Mouse (Mus musculus) embryonic stem cell, embryonic (primary cell): ENCODE results near the gene Umad1.

Source experiments
- CTCF ChIA-PET, 4 experiments: fragments of 300-600 bp in 2 of 4; fragments of 350-600 bp in 2 of 4; sonication (Branson Sonifier 250); formaldehyde crosslinking; loops; one replicate each; lab custom pipeline; 2022; ENCODE audit warnings: inconsistent platforms in 2 of 4; lab: Charles Lee
- POLR2A ChIA-PET, 4 experiments: fragments of 300-600 bp in 2 of 4; fragments of 350-600 bp in 2 of 4; sonication (Branson Sonifier 250); formaldehyde crosslinking; loops; one replicate each; lab custom pipeline; 2022; ENCODE audit warnings: antibody characterized with exemption in 4 of 4, inconsistent platforms in 1 of 4; lab: Charles Lee

Gene Umad1

DNA sequence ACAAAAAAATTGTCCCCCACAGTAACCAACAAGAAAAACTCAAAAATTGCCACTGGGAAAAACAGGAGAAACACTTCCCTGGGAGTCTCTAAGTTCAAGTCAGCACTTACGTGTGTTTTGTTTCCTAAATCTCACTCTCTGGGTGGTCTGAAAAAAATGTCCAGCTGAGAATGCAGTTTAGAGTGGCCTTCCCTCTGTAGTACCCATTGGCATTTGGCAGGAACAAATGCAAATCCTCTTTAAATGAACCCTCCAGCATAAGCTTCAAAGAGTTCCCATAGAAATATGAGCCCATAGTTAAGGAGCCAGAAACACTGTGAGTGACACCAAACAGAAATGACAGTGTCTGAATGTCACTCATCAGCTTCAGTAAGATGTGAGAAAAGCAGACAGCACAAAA, 220.1 kb downstream of the Umad1 start:
- ChIA-PET POLR2A (no interaction called here), CTCF (no interaction called here)

DNA sequence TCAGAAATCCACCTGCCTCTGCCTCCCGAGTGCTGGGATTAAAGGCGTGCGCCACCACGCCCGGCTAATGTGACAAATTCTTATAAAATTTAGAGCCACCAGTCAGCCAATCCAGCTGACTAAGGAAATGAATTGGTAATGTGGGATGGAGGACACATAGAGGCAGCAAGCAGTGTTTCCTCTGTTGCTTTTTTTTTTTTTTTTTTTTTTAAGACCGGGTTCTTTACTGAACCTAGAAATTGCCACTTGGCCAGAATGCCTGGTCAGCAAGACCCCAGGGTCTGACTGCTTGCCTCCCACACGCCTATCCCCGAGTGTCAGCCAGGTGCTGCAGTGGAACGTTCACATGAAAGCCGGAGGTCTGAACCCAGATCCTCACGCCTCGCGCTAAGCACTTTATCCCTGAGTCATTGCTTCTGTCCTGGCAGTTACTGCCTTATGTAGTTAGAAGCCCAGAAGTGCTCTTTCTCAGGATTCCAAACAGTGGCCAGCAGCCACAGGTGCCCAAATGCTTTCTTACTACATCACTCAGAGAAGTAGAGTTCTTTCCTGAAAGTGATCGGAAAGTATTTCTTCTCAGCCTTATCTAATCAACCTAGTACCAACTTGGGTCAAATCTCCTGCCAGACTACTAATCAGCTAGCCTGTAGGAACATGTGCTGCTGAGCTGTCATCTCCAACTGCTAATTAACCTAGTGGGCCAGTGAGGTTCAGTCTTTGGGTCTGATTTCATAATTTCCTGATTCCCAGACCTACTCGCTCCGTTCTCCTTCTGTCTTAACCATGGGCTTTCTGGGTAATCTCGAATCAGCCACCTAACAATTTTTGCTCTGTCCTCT, 225.6 kb downstream of the Umad1 start:
- ChIA-PET CTCF (interaction anchor here in 1 of 4 experiments (1.0 kb wide), 1 partner anchor 209 kb away, joined by 3 read pairs; no protein-coding TSS in a partner anchor), POLR2A (interaction anchor here in 3 of 4 experiments (0.5 to 2.1 kb wide), 13 partner anchors 8 to 790 kb away, joined by 3 to 9 read pairs (median 3); partner anchors contain the start of gene Glcci1 (in 1 of the 3))

DNA sequence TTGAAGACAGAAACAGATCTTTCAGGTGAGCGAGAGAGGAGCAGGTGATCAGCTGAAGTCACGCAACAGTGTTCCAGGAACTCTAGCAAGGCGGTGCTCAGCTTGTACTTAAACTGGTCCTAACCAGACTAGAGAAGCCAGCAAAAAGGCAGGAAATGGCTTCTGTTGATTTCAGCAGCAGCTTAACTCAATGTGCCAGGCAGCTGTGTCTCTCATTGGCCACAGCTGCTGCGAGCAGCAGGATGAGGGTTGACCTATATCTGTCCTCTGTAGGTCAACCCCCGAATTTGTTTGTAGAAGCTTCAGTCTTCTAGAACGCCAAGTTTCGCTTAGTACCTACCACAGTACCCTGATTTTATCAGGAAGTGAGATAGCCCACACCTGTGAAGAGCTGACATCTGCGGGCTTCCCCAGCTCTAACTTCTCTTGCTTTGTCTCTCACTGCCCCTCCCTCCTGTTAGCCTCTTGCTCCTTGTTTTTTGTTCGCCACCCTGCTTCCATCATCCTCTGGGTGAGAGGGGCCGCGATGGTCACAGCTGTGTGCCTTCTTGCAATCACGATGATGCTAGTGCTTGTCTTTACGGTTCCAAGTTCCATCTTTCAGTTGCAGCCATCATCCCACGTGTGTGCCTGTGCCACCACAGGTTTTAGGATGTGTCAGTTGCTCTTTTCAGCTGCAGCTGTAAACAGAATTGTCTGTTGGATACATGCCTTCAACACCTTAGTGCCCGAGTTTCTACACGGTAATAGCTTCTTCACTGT, 226.5 kb downstream of the Umad1 start:
- CTCF ChIA-PET, result interaction anchor here in 1 of 4 experiments (1.0 kb wide), 1 partner anchor 210 kb away, joined by 3 read pairs; no protein-coding TSS in a partner anchor
- POLR2A ChIA-PET, result interaction anchor here in 3 of 4 experiments (0.6 to 2.1 kb wide), 17 partner anchors 9 to 791 kb away, joined by 3 to 9 read pairs (median 3); partner anchors contain the start of gene Glcci1 (in 1 of the 3)

- ChIA-PET CTCF (no interaction called here), POLR2A (interaction anchor here in 2 of 4 experiments (0.5 to 2.1 kb wide), 5 partner anchors 22 to 178 kb away, joined by 3 to 9 read pairs (median 4); no protein-coding TSS in a partner anchor)
These were observed 227.4 kb downstream of the Umad1 start for GRCm38 (mm10) chr6:8486391-8487043.

DNA sequence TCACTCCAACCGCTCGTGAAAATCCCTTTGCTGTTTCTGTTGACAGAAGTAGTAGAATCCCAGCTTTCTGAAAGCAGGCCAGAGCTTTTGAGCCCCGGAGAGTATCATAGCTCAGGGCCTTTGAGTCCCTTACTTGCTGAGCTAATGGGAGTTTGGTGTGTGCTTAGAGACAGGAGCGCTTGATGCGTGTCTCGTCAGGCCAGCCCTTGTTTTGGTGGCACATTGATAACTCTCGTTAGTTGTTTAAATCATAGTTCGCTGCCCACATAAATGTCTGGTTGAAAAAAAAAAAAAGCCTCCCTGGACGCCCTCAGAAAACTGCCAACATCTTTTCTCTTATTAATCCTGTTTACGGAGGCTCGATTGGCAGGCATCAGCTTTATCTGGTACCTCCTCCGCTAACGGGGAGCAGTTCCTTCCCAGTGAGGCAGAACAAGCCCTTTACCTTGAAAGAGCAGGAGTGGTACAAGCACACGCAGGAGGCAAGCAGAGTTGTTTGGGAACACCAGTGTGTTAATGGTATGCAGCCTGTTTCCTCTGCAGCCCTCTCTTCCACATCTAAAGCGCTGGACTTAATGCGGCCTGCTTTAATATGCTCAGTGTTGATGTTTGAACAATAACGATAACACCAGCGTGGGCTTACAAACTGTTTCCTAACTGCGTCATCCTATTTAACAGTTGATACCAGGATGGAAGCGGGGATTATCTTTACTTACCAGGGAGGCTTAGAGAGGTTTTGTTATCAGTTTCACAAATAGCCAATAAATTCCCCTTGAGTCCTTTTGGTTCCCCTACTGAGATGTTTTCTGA, 228.2 kb downstream of the Umad1 start:
- POLR2A ChIA-PET, result interaction anchor here in 2 of 4 experiments (0.5 to 1.3 kb wide), 3 partner anchors 21 to 230 kb away, joined by 4 to 6 read pairs (median 4); no protein-coding TSS in a partner anchor
- CTCF ChIA-PET, result no interaction called here

- ChIA-PET CTCF (no interaction called here), POLR2A (no interaction called here)
These were observed 229.2 kb downstream of the Umad1 start for GRCm38 (mm10) chr6:8488249-8488648.

GRCm38 (mm10) chr6:8489266-8489665, 230.2 kb downstream of the Umad1 start:
- POLR2A ChIA-PET, result no interaction called here
- CTCF ChIA-PET, result no interaction called here

- POLR2A ChIA-PET, result no interaction called here
- CTCF ChIA-PET, result no interaction called here
These were observed 231.0 kb downstream of the Umad1 start for GRCm38 (mm10) chr6:8489938-8490585.

GRCm38 (mm10) chr6:8492248-8492647, 233.2 kb downstream of the Umad1 start:
- ChIA-PET CTCF (no interaction called here), POLR2A (interaction anchor here in 1 of 4 experiments (1.0 kb wide), 1 partner anchor 10 kb away, joined by 3 read pairs; no protein-coding TSS in a partner anchor)

GRCm38 (mm10) chr6:8495109-8495826, 236.2 kb downstream of the Umad1 start:
- POLR2A ChIA-PET, result interaction anchor here in 1 of 4 experiments (0.5 kb wide), 1 partner anchor 287 kb away, joined by 3 read pairs; no protein-coding TSS in a partner anchor
- CTCF ChIA-PET, result no interaction called here

GRCm38 (mm10) chr6:8495827-8496222, 236.7 kb downstream of the Umad1 start:
- ChIA-PET POLR2A (no interaction called here), CTCF (no interaction called here)

GRCm38 (mm10) chr6:8497234-8497867, 238.3 kb downstream of the Umad1 start:
- CTCF ChIA-PET, result no interaction called here
- POLR2A ChIA-PET, result interaction anchor here in 2 of 4 experiments (0.7 to 1.1 kb wide), 3 partner anchors 12 to 13 kb away, joined by 3 to 4 read pairs (median 3); partner anchors contain the start of gene Glcci1 (in 1 of the 2)

DNA sequence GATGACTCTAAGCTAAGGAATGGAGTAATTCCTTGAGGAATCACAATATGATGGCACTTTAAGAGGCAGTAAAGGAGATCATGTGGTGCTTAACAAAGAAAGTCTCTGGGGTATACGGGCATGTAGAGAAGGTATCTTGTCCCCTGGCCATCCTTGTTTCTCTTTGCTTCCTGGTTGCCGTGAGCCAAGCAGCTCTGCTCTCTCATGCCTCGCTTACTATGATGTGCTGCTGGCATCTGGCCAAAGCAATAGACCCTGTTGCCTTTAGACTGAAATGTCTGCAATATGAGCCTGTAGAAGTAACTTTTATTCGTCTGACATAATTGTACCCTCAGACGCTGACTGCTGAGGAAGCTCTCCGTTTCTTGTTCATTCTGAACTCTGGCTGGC, 238.8 kb downstream of the Umad1 start:
- CTCF ChIA-PET, result no interaction called here
- POLR2A ChIA-PET, result interaction anchor here in 2 of 4 experiments (0.7 to 1.1 kb wide), 3 partner anchors 12 kb away, joined by 3 to 4 read pairs (median 3); partner anchors contain the start of gene Glcci1 (in 1 of the 2)

DNA sequence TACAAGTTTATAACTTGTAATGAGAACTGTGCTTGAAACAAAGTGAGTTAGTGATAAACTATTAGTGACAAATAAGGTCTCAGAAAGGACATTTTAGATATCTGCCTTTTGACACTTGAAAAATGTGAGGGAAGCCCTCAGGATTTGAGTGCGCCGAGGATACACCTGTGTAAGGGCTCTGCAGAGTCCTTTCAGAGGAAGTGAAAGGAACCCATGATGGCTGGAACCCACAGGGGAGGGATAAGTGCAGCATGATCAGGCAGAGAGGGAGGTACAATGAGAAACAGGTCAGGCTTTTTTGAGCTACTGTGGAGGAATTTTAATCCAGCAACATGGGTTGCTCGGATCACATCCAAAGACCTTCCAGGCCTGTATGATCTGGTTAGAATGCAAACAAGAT, 239.9 kb downstream of the Umad1 start:
- CTCF ChIA-PET, result no interaction called here
- POLR2A ChIA-PET, result interaction anchor here in 1 of 4 experiments (1.2 kb wide), 1 partner anchor 13 kb away, joined by 3 read pairs; no protein-coding TSS in a partner anchor

DNA sequence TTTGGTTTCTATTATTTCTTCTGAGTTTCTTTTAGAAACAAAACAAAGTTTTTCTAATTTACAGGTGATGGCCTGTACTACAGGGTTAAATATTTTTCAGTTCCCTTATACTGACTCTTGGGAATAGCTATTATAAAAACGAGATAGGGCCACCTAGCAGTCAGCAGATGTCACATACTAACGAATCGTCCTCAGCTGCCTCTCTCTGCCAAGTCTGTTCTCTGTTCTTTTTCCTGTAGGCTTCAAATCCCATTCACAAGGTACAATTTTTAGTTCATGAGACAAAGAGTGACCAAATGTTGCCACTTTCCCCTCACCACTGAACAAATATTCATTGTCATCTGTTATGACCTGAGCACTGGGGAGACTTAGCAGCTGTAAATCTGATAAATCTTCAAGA, 244.9 kb downstream of the Umad1 start:
- ChIA-PET CTCF (no interaction called here), POLR2A (interaction anchor here in 1 of 4 experiments (0.8 kb wide), 1 partner anchor 107 kb away, joined by 3 read pairs; no protein-coding TSS in a partner anchor)

- ChIA-PET POLR2A (interaction anchor here in 1 of 4 experiments (1.2 kb wide), 1 partner anchor 17 kb away, joined by 5 read pairs; no protein-coding TSS in a partner anchor), CTCF (no interaction called here)
These were observed 245.6 kb downstream of the Umad1 start for GRCm38 (mm10) chr6:8504521-8505228.
